Mouse (Mus musculus) heart, adult 2 months (tissue): Measurements from ENCODE around the gene Grik4.

Experiments used
- CTCF ChIP-seq: fragments of 200-600 bp; IDR thresholded peaks from 2 replicates; pipeline ENCODE4 v1.8.1; 2022; ENCODE audit warnings: antibody characterized with exemption, mild to moderate bottlenecking, moderate library complexity
- EP300 ChIP-seq: fragments of 200-500 bp; IDR thresholded peaks from 2 replicates; pipeline ENCODE4 v1.6.1; 2011; ENCODE audit warnings: low read depth, low read length, control low read depth; ENCODE audit not compliant: insufficient read depth
- POLR2A ChIP-seq: fragments of 200-500 bp; IDR thresholded peaks from 2 replicates; pipeline ENCODE4 v1.6.1; 2011; ENCODE audit warnings: mild to moderate bottlenecking, low read depth, low read length, control low read depth; ENCODE audit not compliant: insufficient read depth

DNA sequence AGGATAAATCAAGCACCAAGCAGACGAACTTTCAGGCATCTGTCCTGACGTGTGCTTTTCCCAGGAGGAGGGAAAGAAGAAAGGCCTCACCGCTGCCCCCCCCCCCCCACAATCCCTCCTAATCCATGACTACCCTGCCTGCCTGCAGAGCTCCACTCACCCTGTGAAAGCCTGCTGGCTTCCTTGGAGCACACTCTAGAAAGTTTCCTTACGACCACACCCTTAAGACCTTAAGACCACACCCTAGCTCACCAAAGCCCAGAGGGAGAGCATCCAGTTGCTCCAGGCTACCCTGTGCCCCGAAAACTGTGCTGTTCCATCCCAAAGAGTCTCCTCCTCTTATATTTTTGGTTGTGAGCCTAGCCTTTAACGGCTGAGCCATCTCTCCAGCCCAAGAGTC is 82.6 kb downstream of the Grik4 start:
- TF ChIP-seq EP300 (no peak), CTCF (no peak), POLR2A (no peak)
